Mouse (Mus musculus) intestine, postnatal 0 days (tissue): ENCODE measurements around the gene Aox2. TPM values are rescaled to one million over a fixed set of nuclear protein-coding genes. Genes with fewer than 3 reads are reported as not detected.
A peak's percentile ranks its signal among the peaks of the same experiment; 100 is the strongest.

Experiments
- ATAC-seq: fragments of 200-750 bp; cut with Nextera tagmentation; 2 replicates; pipeline ENCODE4 v1.8.0; 2017; ENCODE audit warnings: mild to moderate bottlenecking, moderate TSS enrichment, moderate library complexity
- H3K27ac ChIP-seq: fragments of 300-500 bp; sonication (generic); 2 replicates; pipeline ENCODE4 v1.5.1; 2014; ENCODE audit warnings: mild to moderate bottlenecking, low read depth, low read length, moderate library complexity
- H3K27me3 ChIP-seq: fragments of 300-500 bp; sonication (generic); replicated peaks from 2 replicates; pipeline ENCODE4 v1.6.1; 2014; ENCODE audit warnings: low read length, mixed read lengths; ENCODE audit not compliant: control insufficient read depth, insufficient read depth
- H3K36me3 ChIP-seq: fragments of 300-500 bp; sonication (generic); 2 replicates; pipeline ENCODE4 v1.6.1; 2014; ENCODE audit warnings: mild to moderate bottlenecking, moderate library complexity; ENCODE audit not compliant: control insufficient read depth, insufficient read depth
- H3K4me1 ChIP-seq: fragments of 300-500 bp; sonication (generic); replicated peaks from 2 replicates; pipeline ENCODE4 v1.6.1; 2014; ENCODE audit warnings: antibody characterized with exemption, low read length, mixed read lengths; ENCODE audit not compliant: control insufficient read depth, insufficient read depth
- H3K4me2 ChIP-seq: fragments of 300-500 bp; sonication (generic); replicated peaks from 2 replicates; pipeline ENCODE4 v1.6.1; 2014; ENCODE audit warnings: low read depth, mild to moderate bottlenecking, moderate library complexity
- H3K4me3 ChIP-seq: fragments of 300-500 bp; sonication (generic); 2 replicates; pipeline ENCODE4 v1.5.1; 2014; ENCODE audit warnings: low read depth, low read length
- H3K9ac ChIP-seq: fragments of 300-500 bp; sonication (generic); 2 replicates; pipeline ENCODE4 v1.6.1; 2014; ENCODE audit warnings: mild to moderate bottlenecking, low read depth, low read length
- H3K9me3 ChIP-seq: fragments of 300-500 bp; sonication (generic); 2 replicates; pipeline ENCODE4 v1.6.1; 2016; ENCODE audit warnings: mixed run types; ENCODE audit not compliant: control insufficient read depth
- CTCF ChIP-seq: sonication (generic); IDR thresholded peaks from 2 replicates; pipeline ENCODE4 v1.5.1; 2016; ENCODE audit warnings: low read depth, mild to moderate bottlenecking, control low read depth, antibody characterized with exemption, moderate library complexity
- WGBS: fragments of 180-500 bp; shearing (Covaris S2); extraction: QIAGEN DNeasy Blood & Tissue Kit; methylation state at CpG from one replicate; pipeline ENCODE4 v1.1.7; 2014; 5-methylcytosine and 5-hydroxymethylcytosine counted together
- polyA plus RNA-seq: library from polyadenylated mRNA; unstranded; fragments of >200 nt; fragmentation: Nextera tagmentation; extraction: Ambion mirVana; gene quantifications from 2 replicates; pipeline ENCODE4 v1.2.1, GENCODE M21; 2015

The Aox2 gene
- polyA plus RNA-seq, 1 experiment from 2014 or later = 0.10 TPM

GRCm38 (mm10) chr1:58420032-58420431 lies 141.9 kb downstream of the Aox2 start:
- Histone ChIP-seq H3K4me3 (no peak overlapping the region), H3K4me1 (no peaks in the 10 kb centered on the region; the same call in 1 of the 2 replicates), H3K36me3 (peaks cover 52% of the 10 kb centered on the region), H3K27me3 (no peaks in the 10 kb centered on the region), H3K4me2 (no peak overlapping the region), H3K9me3 (no peaks in the 10 kb centered on the region), H3K27ac (no peak overlapping the region), H3K9ac (no peak overlapping the region)
- TF ChIP-seq CTCF = no peak
- WGBS = 69% methylated on average over 10 of the region's 10 CpGs
- no peak for ATAC-seq

- peak overlapping the region; percentile 69; the same call in 1 of the 2 replicates for H3K4me2 ChIP-seq
- no peak for ATAC-seq
- peak; percentile 45 for TF ChIP-seq CTCF
- H3K4me3 ChIP-seq = 0 out of 2 replicates have a peak overlapping the region, but pooled peaks have one; percentile 9
- H3K4me1 ChIP-seq = no peaks in the 10 kb centered on the region; the same call in 1 of the 2 replicates
- peaks cover 45% of the 10 kb centered on the region for H3K36me3 ChIP-seq
- no peaks in the 10 kb centered on the region for H3K27me3 ChIP-seq
- H3K9me3 ChIP-seq = no peaks in the 10 kb centered on the region
- H3K9ac ChIP-seq = no peak overlapping the region
- WGBS = 15% methylated on average over 7 of the region's 7 CpGs
- H3K27ac ChIP-seq = no peak overlapping the region
These were observed 142.8 kb downstream of the Aox2 start for GRCm38 (mm10) chr1:58420961-58421360.

DNA sequence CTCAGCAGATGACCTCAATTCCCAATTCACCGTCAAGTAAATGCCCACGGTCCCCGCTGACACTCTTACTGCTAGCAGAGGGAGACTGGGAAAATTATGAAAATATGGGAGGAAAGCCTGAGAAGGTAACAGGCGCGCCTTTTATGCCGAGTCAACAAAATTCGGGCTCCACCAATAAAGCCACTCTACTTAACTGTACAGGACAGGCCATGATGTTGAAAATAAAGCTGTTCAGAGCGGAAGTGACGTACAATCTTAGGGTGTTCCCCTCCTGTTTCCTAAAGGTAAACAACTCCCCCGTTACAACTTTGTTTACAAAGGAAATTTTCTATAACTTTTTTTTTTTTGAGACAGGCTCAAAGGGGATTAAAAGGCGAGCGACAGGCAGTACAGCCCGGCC lies 144.8 kb downstream of the Aox2 start:
- WGBS = under 1% methylated on average over 13 of the region's 13 CpGs
- H3K9ac ChIP-seq = peak overlapping the region; percentile 100

GRCm38 (mm10) chr1:58423371-58424248 lies 145.5 kb downstream of the Aox2 start, which contains the start of gene Clk1:
Gene Clk1 (minus strand): TSS chr1:58424066.
- peak; percentile 86 for ATAC-seq
- WGBS = under 1% methylated on average over 79 of the region's 79 CpGs
- peak within 1 kb of the TSS; percentile 100 for H3K4me3 ChIP-seq
- no peaks in the 10 kb centered on the region; the same call in 1 of the 2 replicates for H3K4me1 ChIP-seq
- TF ChIP-seq CTCF = no peak
- H3K27me3 ChIP-seq = no peaks in the 10 kb centered on the region
- H3K36me3 ChIP-seq = peaks cover 23% of the 10 kb centered on the region
- peak within 1 kb of the TSS; percentile 69 for H3K4me2 ChIP-seq
- no peaks in the 10 kb centered on the region for H3K9me3 ChIP-seq
- H3K27ac ChIP-seq = peak within 1 kb of the TSS; percentile 100
- peak within 1 kb of the TSS; percentile 100 for H3K9ac ChIP-seq

More for the DNA sequence above, 144.8 kb downstream of the Aox2 start:
- Histone ChIP-seq H3K4me2 (peak overlapping the region; percentile 69), H3K27ac (peak overlapping the region; percentile 100), H3K36me3 (peaks cover 31% of the 10 kb centered on the region), H3K4me3 (peak overlapping the region; percentile 100), H3K4me1 (no peaks in the 10 kb centered on the region; the same call in 1 of the 2 replicates), H3K9me3 (no peaks in the 10 kb centered on the region), H3K27me3 (no peaks in the 10 kb centered on the region)
- TF ChIP-seq CTCF = no peak
- ATAC-seq = peak; percentile 68

- TF ChIP-seq CTCF = no peak
- Histone ChIP-seq H3K9me3 (no peaks in the 10 kb centered on the region), H3K4me1 (no peaks in the 10 kb centered on the region; the same call in 1 of the 2 replicates), H3K27ac (no peak overlapping the region), H3K4me3 (no peak overlapping the region), H3K36me3 (peaks cover 18% of the 10 kb centered on the region), H3K27me3 (no peaks in the 10 kb centered on the region), H3K9ac (no peak overlapping the region), H3K4me2 (no peak overlapping the region)
- ATAC-seq = no peak
- WGBS = 92% methylated on average over 3 of the region's 3 CpGs
These were observed 146.4 kb downstream of the Aox2 start for GRCm38 (mm10) chr1:58424551-58424950.

Other genes starting within 250 kb of the Aox2 start
- gene Aox1, start 248.4 kb upstream of the Aox2 start, polyA plus RNA-seq = 0.08 TPM in 2 replicates
- 0.16 and 0.47 TPM in 2 replicates for gene Aox3, start 165.2 kb upstream of the Aox2 start, polyA plus RNA-seq
- not detected in 2 replicates for gene Aox4, start 67.9 kb upstream of the Aox2 start, polyA plus RNA-seq
- gene Bzw1, start 114.6 kb downstream of the Aox2 start, polyA plus RNA-seq = 207 and 216 TPM in 2 replicates
- gene Clk1, start 145.7 kb downstream of the Aox2 start, polyA plus RNA-seq = 95.8 and 103 TPM in 2 replicates
- gene Nif3l1, start 166.8 kb downstream of the Aox2 start, polyA plus RNA-seq = 24.9 TPM in 2 replicates
- 24.6 and 28.0 TPM in 2 replicates for gene Ppil3, start 167.2 kb downstream of the Aox2 start, polyA plus RNA-seq
- 8.1 and 9.3 TPM in 2 replicates for gene Orc2, start 226.8 kb downstream of the Aox2 start, polyA plus RNA-seq